Mouse (Mus musculus) E14TG2a.4 (cell line): ENCODE data around the gene Esam.

Source experiments
- CTCF ChIP-seq: conservative IDR thresholded peaks from 2 replicates; pipeline ENCODE4 v1.5.1; 2014; ENCODE audit warnings: low read length
- NANOG ChIP-seq: IDR thresholded peaks from 2 replicates; pipeline ENCODE4 v1.6.1; 2014; ENCODE audit warnings: borderline replicate concordance, low read length, mixed read lengths
- POU5F1 ChIP-seq: IDR thresholded peaks from 2 replicates; pipeline ENCODE4 v1.6.1; 2014; ENCODE audit warnings: low read length, borderline replicate concordance

DNA sequence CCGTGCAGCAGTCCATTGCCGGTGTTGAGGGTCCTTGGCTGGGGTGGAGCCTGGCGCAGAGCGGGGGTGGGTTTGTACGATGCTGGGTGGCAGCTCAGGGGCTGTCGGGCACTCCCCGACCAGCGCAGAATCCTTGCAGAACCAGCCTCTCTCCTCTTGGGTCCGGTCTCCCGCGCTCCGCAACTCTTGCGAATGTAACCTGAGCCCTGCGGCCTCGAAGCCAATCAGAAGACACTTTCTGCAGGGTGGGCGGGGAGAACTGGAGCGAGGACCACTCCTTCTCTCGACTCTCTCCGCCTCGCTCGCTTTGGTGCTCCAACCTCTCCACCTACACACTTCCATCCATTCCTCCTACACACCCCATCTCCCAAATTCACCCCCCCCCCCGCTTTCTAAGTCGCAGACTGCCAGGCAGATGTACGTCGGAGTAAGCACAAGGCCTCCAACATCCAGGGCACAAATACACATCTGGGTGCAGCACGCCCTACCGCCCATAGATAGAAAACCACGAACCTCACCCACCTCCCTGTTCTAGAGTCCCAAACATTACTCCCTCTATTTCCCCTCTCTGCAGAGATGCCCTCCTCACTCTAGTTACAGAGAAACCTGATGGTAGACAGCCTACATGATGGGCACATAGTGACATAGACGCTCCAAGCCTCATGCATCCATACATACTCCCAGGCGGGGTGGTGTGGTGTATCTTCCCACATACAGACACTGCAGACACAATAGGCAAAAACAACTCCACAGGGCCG, 24.8 kb downstream of the Esam start, which contains the start of gene Nrgn:
- no peak; the same call in 1 of the 2 replicates for TF ChIP-seq CTCF
- TF ChIP-seq NANOG: no peak
- TF ChIP-seq POU5F1: no peak
